Mouse (Mus musculus) heart, embryonic 11.5 days (tissue): Measurements from ENCODE around the gene Pdk1. TPM values are rescaled to one million over a fixed set of nuclear protein-coding genes. Genes with fewer than 3 reads are reported as not detected.
"Not testable (repeated sequence)": the region's sequence is repeated elsewhere in the genome, so short reads cannot be mapped to it uniquely, and the experiment has no call there.

Experiments
- ATAC-seq: fragments of 200-750 bp; cut with Nextera tagmentation; replicated peaks from 2 replicates; pipeline ENCODE4 v1.8.0; 2017; ENCODE audit warnings: moderate library complexity; ENCODE audit not compliant: insufficient number of reproducible peaks, low FRiP score, low TSS enrichment
- H3K27ac ChIP-seq: fragments of 300-500 bp; sonication (generic); 2 replicates; pipeline ENCODE4 v1.5.1; 2014; ENCODE audit warnings: mild to moderate bottlenecking, low read depth, low read length
- H3K27me3 ChIP-seq: fragments of 300-500 bp; sonication (generic); 2 replicates; pipeline ENCODE4 v1.6.1; 2014; ENCODE audit warnings: mild to moderate bottlenecking, low read length, mixed read lengths; ENCODE audit not compliant: control insufficient read depth, insufficient read depth
- H3K36me3 ChIP-seq: fragments of 300-500 bp; sonication (generic); 2 replicates; pipeline ENCODE4 v1.6.1; 2014; ENCODE audit warnings: mild to moderate bottlenecking, low read length, moderate library complexity, mixed read lengths; ENCODE audit not compliant: control insufficient read depth, insufficient read depth
- H3K4me1 ChIP-seq: fragments of 300-500 bp; sonication (generic); 2 replicates; pipeline ENCODE4 v1.6.1; 2014; ENCODE audit warnings: low read length; ENCODE audit not compliant: control insufficient read depth, insufficient read depth
- H3K4me2 ChIP-seq: fragments of 300-500 bp; sonication (generic); 2 replicates; pipeline ENCODE4 v1.6.1; 2014; ENCODE audit warnings: mild to moderate bottlenecking, moderate library complexity
- H3K4me3 ChIP-seq: fragments of 300-500 bp; sonication (generic); 2 replicates; pipeline ENCODE4 v1.5.1; 2014; ENCODE audit warnings: low read depth, low read length
- H3K9ac ChIP-seq: fragments of 300-500 bp; sonication (generic); 2 replicates; pipeline ENCODE4 v1.6.1; 2014; ENCODE audit warnings: mild to moderate bottlenecking, low read depth, low read length, moderate library complexity
- H3K9me3 ChIP-seq: fragments of 300-500 bp; sonication (generic); replicated peaks from 2 replicates; pipeline ENCODE4 v1.6.1; 2016; ENCODE audit warnings: low read length; ENCODE audit not compliant: control insufficient read depth
- WGBS: fragments of 180-500 bp; shearing (Covaris S2); extraction: QIAGEN DNeasy Blood & Tissue Kit; methylation state at CpG from one replicate; pipeline ENCODE4 v1.1.7; 2014; ENCODE audit not compliant: insufficient replicate concordance; 5-methylcytosine and 5-hydroxymethylcytosine counted together
- polyA plus RNA-seq: library from polyadenylated mRNA; unstranded; fragments of >200 nt; fragmentation: Nextera tagmentation; extraction: Ambion mirVana; gene quantifications from 2 replicates; pipeline ENCODE4 v1.2.1, GENCODE M21; 2014

Gene Pdk1
- polyA plus RNA-seq, 1 experiment from 2014 or later: 104 TPM

DNA sequence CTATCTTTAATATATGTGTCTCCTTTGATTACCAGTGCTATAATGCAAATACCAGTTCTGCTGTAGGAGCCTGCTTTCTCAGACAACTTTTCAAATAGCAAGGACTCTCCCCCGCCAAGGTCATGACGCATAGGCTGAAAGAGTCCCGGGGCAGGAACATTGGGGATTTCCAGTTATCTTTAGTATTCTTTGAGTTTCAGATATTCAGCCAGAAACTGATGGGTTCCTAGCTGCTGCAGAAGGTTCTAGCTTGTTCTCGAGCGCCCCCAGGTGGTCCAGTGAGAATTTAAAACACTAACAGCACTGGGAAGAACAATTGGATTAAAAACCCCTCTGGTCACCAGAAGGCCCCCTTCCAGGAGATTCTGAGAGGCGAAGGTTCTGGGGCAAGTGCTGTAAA, 35.2 kb upstream of the Pdk1 start:
- H3K27me3 ChIP-seq: no peaks in the 10 kb centered on the region
- ATAC-seq: no peak
- H3K4me2 ChIP-seq: no peak overlapping the region
- peaks cover 10% of the 10 kb centered on the region for H3K36me3 ChIP-seq
- 30% methylated on average over 6 of the region's 6 CpGs for WGBS
- no peaks in the 10 kb centered on the region for H3K4me1 ChIP-seq
- H3K9me3 ChIP-seq: no peaks in the 10 kb centered on the region
- H3K27ac ChIP-seq: no peak overlapping the region
- no peak overlapping the region for H3K9ac ChIP-seq
- no peak overlapping the region for H3K4me3 ChIP-seq

DNA sequence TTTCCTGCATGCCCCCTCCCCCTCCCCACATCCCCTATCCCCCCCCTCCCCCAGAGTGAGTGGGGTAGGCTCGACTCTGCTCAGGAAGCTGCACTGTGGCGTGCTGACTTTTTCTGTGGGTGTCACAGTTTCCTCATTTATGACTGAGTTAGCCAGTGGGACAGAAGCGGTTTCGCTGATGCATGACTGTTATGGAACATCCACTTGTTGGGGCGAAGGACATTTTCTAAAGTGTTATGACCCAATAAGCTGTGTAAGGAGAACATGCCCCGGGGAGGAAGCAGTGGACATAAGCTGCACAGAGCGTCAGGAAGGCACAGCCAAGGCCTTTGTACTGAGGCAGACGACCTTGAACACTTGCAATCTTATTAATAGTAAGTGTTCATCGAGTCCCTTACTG, 29.7 kb upstream of the Pdk1 start:
- H3K27me3 ChIP-seq: no peaks in the 10 kb centered on the region
- no peaks in the 10 kb centered on the region for H3K4me1 ChIP-seq
- ATAC-seq: no peak
- no peak overlapping the region for H3K27ac ChIP-seq
- no peak overlapping the region for H3K9ac ChIP-seq
- no peaks in the 10 kb centered on the region for H3K9me3 ChIP-seq
- no peak overlapping the region for H3K4me2 ChIP-seq
- 67% methylated on average over 9 of the region's 9 CpGs for WGBS
- H3K4me3 ChIP-seq: no peak overlapping the region
- peaks cover 15% of the 10 kb centered on the region for H3K36me3 ChIP-seq

DNA sequence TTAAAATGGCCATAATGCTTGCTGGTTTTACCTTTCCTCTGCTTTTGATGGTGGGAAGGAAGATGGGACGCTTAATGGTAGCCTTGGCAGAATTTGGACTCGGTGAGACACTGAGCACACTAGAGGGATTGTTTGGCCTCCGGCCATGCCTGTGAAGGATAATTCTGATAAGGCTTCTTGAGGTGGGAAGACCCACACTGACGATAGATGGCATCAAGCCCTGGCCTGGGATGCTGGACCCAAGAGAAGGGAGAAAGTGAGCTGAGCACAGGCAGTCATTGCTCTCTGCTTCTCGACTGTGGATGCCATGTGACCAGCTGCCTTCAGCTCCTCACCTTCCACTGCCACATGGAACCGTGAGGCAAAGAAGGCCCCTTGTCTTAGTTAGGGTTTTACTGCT, 28.1 kb upstream of the Pdk1 start:
- Histone ChIP-seq H3K4me2 (no peak overlapping the region), H3K9ac (no peak overlapping the region), H3K27me3 (no peaks in the 10 kb centered on the region), H3K4me3 (no peak overlapping the region), H3K9me3 (no peaks in the 10 kb centered on the region), H3K36me3 (peaks cover 11% of the 10 kb centered on the region), H3K4me1 (no peaks in the 10 kb centered on the region), H3K27ac (no peak overlapping the region)
- no peak for ATAC-seq
- 84% methylated on average over 6 of the region's 6 CpGs for WGBS

GRCm38 (mm10) chr2:71852161-71852560, 20.9 kb upstream of the Pdk1 start:
- 13% methylated on average over 6 of the region's 8 CpGs for WGBS
- not testable (repeated sequence) for H3K27ac ChIP-seq, H3K4me3 ChIP-seq, H3K9me3 ChIP-seq, H3K27me3 ChIP-seq, ATAC-seq, H3K4me2 ChIP-seq, H3K4me1 ChIP-seq, H3K9ac ChIP-seq
- H3K36me3 ChIP-seq: peaks cover 10% of the 10 kb centered on the region

DNA sequence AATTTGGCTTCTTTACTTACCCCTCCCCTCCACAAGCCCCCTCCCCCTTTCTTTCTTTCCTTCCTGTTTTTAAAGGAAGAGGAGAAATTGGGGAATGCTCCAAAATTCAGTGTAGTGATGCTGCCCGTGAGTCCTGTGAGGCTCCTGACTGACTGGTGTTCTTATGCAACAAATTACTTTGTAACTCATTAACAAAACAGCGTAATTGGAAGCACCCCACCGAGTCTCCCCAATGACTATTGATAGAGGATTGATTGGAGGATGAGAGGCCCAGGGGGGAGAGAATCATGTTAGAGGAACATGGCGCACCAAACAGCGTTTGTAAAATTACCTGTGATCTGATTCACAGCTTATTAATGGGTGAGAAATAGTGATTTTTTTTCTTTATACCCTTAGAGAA, 17.9 kb upstream of the Pdk1 start:
- no peaks in the 10 kb centered on the region for H3K4me1 ChIP-seq
- no peak for ATAC-seq
- H3K36me3 ChIP-seq: peaks cover 6% of the 10 kb centered on the region; the same call in 1 of the 2 replicates
- H3K9me3 ChIP-seq: no peaks in the 10 kb centered on the region
- no peak overlapping the region for H3K9ac ChIP-seq
- whole genome bisulfite sequencing: 77% methylated on average over 5 of the region's 5 CpGs
- H3K4me3 ChIP-seq: no peak overlapping the region
- H3K27me3 ChIP-seq: no peaks in the 10 kb centered on the region
- H3K27ac ChIP-seq: no peak overlapping the region
- H3K4me2 ChIP-seq: no peak overlapping the region

DNA sequence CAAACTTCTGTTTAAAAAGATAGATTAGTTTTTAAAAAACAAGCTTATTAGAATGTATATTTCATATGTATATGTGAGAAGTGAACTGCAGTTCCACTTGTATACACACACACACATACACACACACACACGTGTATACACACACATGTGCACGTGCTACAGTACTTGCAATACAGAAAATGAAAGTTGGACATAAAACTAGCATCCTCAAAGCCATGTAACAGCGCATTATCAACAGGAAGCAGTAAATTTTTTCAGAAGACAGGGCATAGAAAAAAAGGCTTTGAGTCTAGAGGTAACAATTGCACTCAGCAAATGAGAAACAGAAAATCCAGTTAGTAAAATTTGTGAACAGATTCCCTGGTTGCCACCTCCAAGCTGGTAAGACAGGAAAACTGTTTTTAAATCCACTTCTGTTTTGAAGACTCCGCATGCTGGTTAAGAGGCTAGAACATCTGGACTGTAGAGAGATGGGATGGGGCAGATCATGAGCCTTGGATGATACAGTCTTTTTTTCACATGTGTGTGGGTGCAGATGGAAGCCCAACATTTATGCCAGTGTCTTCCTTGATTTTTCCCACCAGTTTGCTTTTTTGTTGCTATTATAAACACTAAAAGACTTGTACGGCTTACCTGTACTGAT, 9.4 kb upstream of the Pdk1 start:
- no peak for ATAC-seq
- 82% methylated on average over 5 of the region's 5 CpGs for WGBS

DNA sequence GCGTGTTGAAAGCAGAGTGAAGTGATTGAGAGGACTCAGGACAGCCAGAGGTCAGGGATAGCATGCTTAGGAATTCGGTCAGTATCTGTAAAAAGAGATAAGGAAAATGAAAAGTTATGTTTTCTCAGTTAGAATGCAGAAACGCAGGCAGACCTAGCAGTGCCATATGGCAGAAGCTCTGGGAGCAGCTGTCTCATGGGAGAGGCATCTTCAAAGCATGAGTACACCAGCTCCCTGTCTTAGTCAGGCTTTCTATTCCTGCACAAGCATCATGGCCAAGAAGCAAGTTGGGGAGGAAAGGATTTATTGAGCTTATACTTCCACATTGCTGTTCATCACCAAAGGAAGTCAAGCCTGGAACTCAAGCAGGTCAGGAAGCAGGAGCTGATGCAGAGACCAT, 8.0 kb upstream of the Pdk1 start:
- 20% methylated on average over 3 of the region's 3 CpGs for WGBS

More for the DNA sequence above, 9.4 kb upstream of the Pdk1 start:
- Histone ChIP-seq H3K36me3 (no peaks in the 10 kb centered on the region), H3K27ac (no peak overlapping the region), H3K27me3 (no peaks in the 10 kb centered on the region), H3K4me3 (no peak overlapping the region), H3K9ac (no peak overlapping the region), H3K9me3 (no peaks in the 10 kb centered on the region), H3K4me2 (no peak overlapping the region), H3K4me1 (0 out of 2 replicates have a peak, but pooled peaks cover 4% of the 10 kb centered on the region)

DNA sequence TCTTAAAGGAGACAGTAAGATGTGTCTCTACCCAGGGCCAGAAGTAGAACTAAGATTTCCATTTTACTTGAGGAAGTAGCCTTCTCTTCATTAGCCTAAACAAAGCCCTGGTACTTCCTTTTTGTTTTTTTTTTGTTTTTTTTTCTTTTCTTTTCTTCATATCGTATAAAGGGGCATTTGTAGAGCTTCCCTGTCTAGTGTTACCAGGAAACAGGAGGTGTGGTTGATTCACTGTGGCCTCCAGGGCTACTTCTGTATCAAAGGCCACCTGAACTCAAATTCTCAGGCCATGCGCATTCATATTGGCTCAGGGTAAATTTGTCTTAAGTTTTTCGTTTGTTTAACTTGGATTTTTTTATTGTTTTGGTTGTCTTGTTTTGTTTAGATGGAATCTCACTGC, 7.1 kb upstream of the Pdk1 start:
- Histone ChIP-seq H3K36me3 (no peaks in the 10 kb centered on the region), H3K4me2 (no peak overlapping the region), H3K4me3 (no peak overlapping the region), H3K9ac (no peak overlapping the region), H3K9me3 (no peaks in the 10 kb centered on the region), H3K27me3 (no peaks in the 10 kb centered on the region), H3K27ac (no peak overlapping the region), H3K4me1 (0 out of 2 replicates have a peak, but pooled peaks cover 4% of the 10 kb centered on the region)
- 55% methylated on average over 3 of the region's 3 CpGs for WGBS
- ATAC-seq: no peak

More for the DNA sequence above, 8.0 kb upstream of the Pdk1 start:
- Histone ChIP-seq H3K9me3 (no peaks in the 10 kb centered on the region), H3K27me3 (no peaks in the 10 kb centered on the region), H3K4me1 (0 out of 2 replicates have a peak, but pooled peaks cover 4% of the 10 kb centered on the region), H3K4me3 (no peak overlapping the region), H3K36me3 (no peaks in the 10 kb centered on the region), H3K9ac (no peak overlapping the region), H3K4me2 (no peak overlapping the region), H3K27ac (no peak overlapping the region)
- no peak for ATAC-seq

- 43% methylated on average over 1 of the region's 1 CpGs for WGBS
Measured at GRCm38 (mm10) chr2:71866565-71866964, 6.5 kb upstream of the Pdk1 start.

More at GRCm38 (mm10) chr2:71866565-71866964, 6.5 kb upstream of the Pdk1 start:
- Histone ChIP-seq H3K36me3 (no peaks in the 10 kb centered on the region), H3K4me1 (0 out of 2 replicates have a peak, but pooled peaks cover 4% of the 10 kb centered on the region), H3K27me3 (no peaks in the 10 kb centered on the region), H3K9me3 (no peaks in the 10 kb centered on the region), H3K4me3 (no peak overlapping the region), H3K27ac (no peak overlapping the region), H3K9ac (no peak overlapping the region), H3K4me2 (no peak overlapping the region)
- no peak for ATAC-seq
